Mouse (Mus musculus) gastrocnemius, adult 2 months (tissue): ENCODE data around the gene Proca1. TPM values are rescaled to one million over a fixed set of nuclear protein-coding genes. Genes with fewer than 3 reads are reported as not detected.

Experiments used
- DNase-seq: peaks from one replicate; pipeline ENCODE4 v3.0.0; 2022
- H3K27ac ChIP-seq: fragments of 200-600 bp; 2 replicates; pipeline ENCODE4 v1.8.1; 2022; ENCODE audit warnings: mild to moderate bottlenecking
- H3K4me3 ChIP-seq: fragments of 200-600 bp; 2 replicates; pipeline ENCODE4 v1.8.1; 2022; ENCODE audit warnings: mild to moderate bottlenecking, moderate library complexity
- CTCF ChIP-seq: fragments of 200-600 bp; IDR thresholded peaks from 2 replicates; pipeline ENCODE4 v1.8.1; 2022; ENCODE audit warnings: antibody characterized with exemption, mild to moderate bottlenecking, moderate library complexity
- intact Hi-C: fragments of 180-260 bp; cut with DNase I; formaldehyde crosslinking; loops from one replicate; pipeline ENCODE4 v1.15.1; 2025
- long read RNA-seq, 2 experiments: library from polyadenylated mRNA; stranded (forward); transcript quantifications; one replicate each; pipeline ENCODE4 v2.0.0; 2021
- total RNA-seq, 2 experiments: library from RNA; stranded (reverse); gene quantifications; 2 replicates each; pipeline ENCODE4 v1.2.3; 2021

Proca1 gene
- under 1 TPM in 1 of 2 experiments, not detected in 1; 0.81 TPM for total RNA-seq
- long read RNA-seq, experiment 1, partial matches to known transcripts, result 0 of 2 reads
- long read RNA-seq, experiment 1, other reads (novel, unspliced or antisense), result 2 of 2 reads
- long read RNA-seq, experiment 2, partial matches to known transcripts, result 0 of 1 reads
- long read RNA-seq, experiment 2, other reads (novel, unspliced or antisense), result 1 of 1 reads

GRCm38 (mm10) chr11:78193113-78193512 is at the start of gene Proca1:
Gene Proca1 (plus strand): TSS chr11:78193392.
- DNase-seq, result no peak
- Histone ChIP-seq H3K4me3 (peak within 1 kb of the TSS; percentile 75; the same call in 1 of the 2 replicates), H3K27ac (peak within 1 kb of the TSS; percentile 71)
- intact Hi-C loops, result no loop called here
- TF ChIP-seq CTCF, result no peak

DNA sequence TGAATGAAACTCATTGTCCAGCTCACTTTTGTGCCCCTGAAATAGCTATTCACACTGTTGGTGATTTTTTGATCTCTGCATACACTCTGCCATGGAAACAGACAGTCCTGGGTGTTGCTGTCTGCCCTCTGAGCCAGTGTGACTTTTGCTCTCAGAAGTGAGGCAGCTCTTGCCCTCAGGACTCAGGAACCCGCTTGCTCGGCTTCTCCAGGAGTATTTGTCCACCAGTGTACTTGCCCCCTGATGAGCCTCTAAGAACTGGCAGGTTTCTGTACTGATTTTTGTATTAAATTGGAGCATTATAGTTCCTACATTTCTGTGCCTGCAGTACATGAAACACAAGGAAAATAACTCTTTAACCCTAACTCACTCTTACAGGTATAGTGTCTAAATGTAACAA is 49.7 kb upstream of the Proca1 start:
- no peak overlapping the region for H3K4me3 ChIP-seq
- intact Hi-C loops, result no loop called here
- no peak for TF ChIP-seq CTCF
- DNase-seq, result no peak
- H3K27ac ChIP-seq, result no peak overlapping the region

DNA sequence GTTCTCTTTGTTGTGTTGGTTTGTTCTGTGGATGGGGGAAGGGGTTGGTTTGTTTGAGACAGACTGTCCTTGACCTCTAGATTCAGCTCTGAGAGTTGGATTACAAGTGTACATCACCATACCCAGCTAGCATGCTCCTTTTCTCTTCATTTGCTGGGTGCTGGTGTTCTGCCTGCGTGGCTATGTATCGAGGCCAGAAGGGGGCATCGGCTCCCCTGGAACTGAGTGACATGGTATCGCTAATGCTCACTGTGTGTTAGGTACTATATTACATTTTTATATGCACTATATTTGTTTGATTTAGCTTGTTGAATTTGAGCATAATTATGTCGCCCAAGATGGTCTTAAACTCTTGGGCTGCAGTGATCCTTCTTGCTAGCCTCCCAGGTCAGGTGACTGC is 47.0 kb upstream of the Proca1 start:
- intact Hi-C loops, result no loop called here
- no peak overlapping the region for H3K4me3 ChIP-seq
- TF ChIP-seq CTCF, result peak; percentile 12; the same call in 1 of the 2 replicates
- peak overlapping the region; percentile 44 for H3K27ac ChIP-seq
- no peak for DNase-seq

DNA sequence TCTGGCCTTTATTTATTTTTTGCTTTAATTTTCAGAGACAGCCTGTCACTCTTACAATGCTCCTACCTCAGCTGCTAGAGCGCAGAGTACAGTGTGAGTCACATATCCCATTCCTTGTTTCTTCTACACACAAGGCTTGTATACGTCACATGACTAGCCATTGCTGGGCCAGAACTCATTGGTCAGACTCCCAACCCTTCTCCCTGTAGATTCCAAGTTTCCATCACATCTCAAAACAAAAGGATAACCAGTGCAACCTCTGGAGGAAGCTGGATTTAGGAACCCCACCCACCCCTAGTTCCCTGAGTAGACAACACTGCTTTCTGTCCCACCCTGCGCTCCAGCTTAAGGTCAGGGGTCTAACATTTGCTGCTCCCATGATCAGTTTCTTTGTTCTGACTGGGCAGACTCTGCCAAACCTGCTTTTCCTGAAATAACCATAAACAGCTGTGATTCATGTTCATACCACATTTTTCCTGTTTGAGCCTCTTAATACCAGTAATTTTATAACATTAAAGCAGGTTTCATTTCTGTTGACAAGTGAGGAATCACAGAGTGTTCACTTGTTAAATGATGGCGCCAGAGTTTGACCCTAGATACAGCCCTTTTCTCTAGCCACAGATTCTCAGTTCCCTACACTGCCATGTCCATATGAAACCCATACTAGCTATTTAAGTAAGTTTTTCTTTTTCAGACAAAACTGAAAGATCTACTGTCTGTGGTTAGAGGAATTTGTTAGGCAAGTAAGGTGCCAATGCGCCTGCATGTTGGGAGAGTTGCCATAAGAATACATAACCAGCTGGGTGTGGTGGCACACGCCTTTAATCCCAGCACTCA is 46.3 kb upstream of the Proca1 start:
- intact Hi-C loops, result no loop called here
- peak; percentile 13; the same call in 1 of the 2 replicates for TF ChIP-seq CTCF
- DNase-seq, result no peak
- Histone ChIP-seq H3K4me3 (no peak overlapping the region), H3K27ac (peak overlapping the region; percentile 44)

GRCm38 (mm10) chr11:78151161-78151560 is 42.0 kb upstream of the Proca1 start:
- TF ChIP-seq CTCF, result peak; percentile 57
- Histone ChIP-seq H3K4me3 (no peak overlapping the region), H3K27ac (no peak overlapping the region)
- no peak for DNase-seq
- intact Hi-C loops, result loop anchor here (5.0 kb wide), 1 partner anchor 89 kb away; no protein-coding TSS in a partner anchor

DNA sequence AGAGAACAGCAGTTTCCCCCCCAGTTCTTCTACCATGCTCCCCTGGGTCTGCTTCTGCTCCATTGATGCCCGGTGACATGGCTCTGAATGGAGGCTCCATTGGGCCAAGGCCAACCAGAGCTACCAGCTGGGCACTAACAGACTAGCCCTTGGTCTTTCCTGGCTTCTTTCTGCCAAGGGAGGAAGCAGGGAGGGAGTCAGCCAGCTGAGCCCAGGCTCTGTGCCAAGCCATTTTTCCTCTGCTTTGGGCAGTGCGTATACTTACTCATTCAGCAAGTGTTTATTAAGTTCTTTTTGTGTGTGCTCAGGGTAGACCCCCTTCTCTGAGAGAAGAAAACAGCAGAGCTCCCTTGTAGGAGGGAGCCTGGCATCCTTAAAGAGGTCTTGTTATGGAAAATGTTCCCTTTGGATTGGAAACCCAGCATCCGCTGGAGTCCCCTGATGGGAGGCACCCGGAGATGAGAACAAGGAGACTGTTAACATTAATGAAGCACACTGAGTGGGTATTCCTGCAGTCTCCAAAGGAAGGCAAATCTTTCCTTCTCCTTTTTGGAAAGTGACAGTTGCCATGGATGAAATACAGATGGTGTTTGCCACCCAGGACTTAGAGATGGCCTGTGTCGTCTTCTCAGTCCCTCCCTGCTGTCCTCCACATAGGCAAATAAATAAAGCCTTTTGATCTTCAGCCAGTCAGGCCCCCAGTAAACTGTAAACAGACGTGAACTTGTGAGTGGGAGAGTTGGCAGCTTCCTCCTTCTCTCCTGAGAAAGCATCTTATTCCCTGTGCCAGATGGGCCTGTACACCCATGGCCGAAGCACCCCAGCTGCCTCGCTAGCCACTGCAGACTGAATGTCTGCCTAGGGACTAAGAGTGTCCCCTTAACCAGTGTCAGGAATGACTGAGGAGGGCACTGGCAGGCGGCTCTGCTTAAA is 40.6 kb upstream of the Proca1 start:
- peak overlapping the region; percentile 64 for H3K27ac ChIP-seq
- TF ChIP-seq CTCF, result no peak
- no peak overlapping the region for H3K4me3 ChIP-seq
- peak; percentile 75 for DNase-seq
- intact Hi-C loops, result loop anchor here (5.0 kb wide), 1 partner anchor 90 kb away; no protein-coding TSS in a partner anchor

DNA sequence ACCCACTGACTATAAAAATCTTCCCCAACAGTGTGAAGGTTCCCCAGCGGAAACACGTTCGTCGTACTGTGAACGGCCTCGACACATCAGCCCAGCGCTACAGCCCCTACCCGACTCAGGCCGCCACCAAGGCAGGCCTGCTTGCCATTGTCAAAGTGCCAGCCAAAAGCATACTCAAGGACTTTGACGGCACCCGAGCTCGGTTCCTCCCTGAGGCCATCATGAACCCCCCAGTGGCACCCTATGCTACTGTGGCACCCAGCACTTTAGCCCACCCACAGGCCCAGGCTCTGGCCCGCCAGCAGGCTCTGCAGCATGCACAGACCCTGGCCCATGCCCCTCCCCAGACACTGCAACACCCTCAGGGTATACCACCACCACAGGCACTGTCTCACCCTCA is 39.4 kb upstream of the Proca1 start:
- Histone ChIP-seq H3K27ac (peak overlapping the region; percentile 64), H3K4me3 (no peak overlapping the region)
- DNase-seq, result no peak
- intact Hi-C loops, result loop anchor here (5.0 kb wide), 1 partner anchor 91 kb away; no protein-coding TSS in a partner anchor
- TF ChIP-seq CTCF, result no peak

GRCm38 (mm10) chr11:78155674-78156073 is 37.5 kb upstream of the Proca1 start:
- TF ChIP-seq CTCF, result no peak
- Histone ChIP-seq H3K27ac (no peak overlapping the region), H3K4me3 (no peak overlapping the region)
- no peak for DNase-seq
- intact Hi-C loops, result loop anchor here (5.0 kb wide), 1 partner anchor 58 kb away; no protein-coding TSS in a partner anchor

GRCm38 (mm10) chr11:78156156-78156699 is 37.0 kb upstream of the Proca1 start:
- no peak for TF ChIP-seq CTCF
- Histone ChIP-seq H3K4me3 (no peak overlapping the region), H3K27ac (no peak overlapping the region)
- intact Hi-C loops, result loop anchor here (5.0 kb wide), 1 partner anchor 59 kb away; no protein-coding TSS in a partner anchor
- no peak for DNase-seq

- DNase-seq, result peak; percentile 67
- TF ChIP-seq CTCF, result peak; percentile 98
- H3K27ac ChIP-seq, result no peak overlapping the region; the same call in 1 of the 2 replicates
- no peak overlapping the region for H3K4me3 ChIP-seq
- intact Hi-C loops, result loop anchor here (1.0 to 5.0 kb wide), 2 partner anchors 18 to 62 kb away; no protein-coding TSS in a partner anchor
These were observed 34.1 kb upstream of the Proca1 start for GRCm38 (mm10) chr11:78159096-78159495.

DNA sequence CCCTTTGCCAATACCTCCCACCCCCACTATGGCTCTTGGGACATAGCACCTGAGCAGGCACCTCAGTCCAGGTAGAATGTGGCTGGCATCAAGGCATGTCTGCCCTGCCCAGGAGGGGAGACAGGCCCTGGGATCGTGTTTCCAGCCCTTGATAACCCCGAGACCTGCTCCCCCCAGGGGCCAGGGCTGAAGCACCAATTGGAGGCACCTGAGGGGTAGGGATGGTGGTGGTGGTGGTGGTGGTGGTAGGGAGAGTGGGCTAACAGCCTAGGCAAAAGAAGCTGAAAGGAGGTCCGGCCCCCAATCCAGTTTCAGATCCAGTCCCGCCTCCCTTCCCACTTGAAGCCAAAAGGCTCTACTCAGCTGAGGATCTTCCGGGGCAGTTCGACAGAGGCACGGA is 33.6 kb upstream of the Proca1 start:
- DNase-seq, result no peak
- no peak overlapping the region; the same call in 1 of the 2 replicates for H3K27ac ChIP-seq
- no peak for TF ChIP-seq CTCF
- intact Hi-C loops, result loop anchor here (1.0 to 5.0 kb wide), 2 partner anchors 18 to 62 kb away; no protein-coding TSS in a partner anchor
- no peak overlapping the region for H3K4me3 ChIP-seq

DNA sequence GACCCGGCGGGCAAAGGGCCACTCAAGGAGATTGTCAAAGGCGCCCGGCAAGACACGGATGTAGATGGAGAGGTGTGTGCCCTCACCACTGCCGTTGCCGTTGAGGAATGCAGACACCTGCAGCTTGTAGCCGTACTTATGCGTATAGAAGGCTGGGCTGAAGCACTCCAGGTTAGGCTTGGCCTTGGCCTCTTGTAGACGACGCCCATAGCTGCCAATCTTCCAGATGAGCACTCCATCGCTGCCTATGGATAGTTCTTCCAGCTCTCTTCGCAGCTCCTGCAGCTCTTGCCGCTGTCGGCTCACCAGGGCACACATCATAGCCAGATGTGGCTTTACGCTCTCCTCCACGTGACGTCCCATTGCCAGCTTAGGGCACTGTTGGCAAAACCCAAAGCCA is 33.0 kb upstream of the Proca1 start:
- intact Hi-C loops, result no loop called here
- TF ChIP-seq CTCF, result no peak
- no peak overlapping the region for H3K27ac ChIP-seq
- no peak for DNase-seq
- H3K4me3 ChIP-seq, result no peak overlapping the region
